Mouse (Mus musculus) intestine, embryonic 14.5 days (tissue): ENCODE results near the gene Ybx1. TPM values are rescaled to one million over a fixed set of nuclear protein-coding genes. Genes with fewer than 3 reads are reported as not detected.

ENCODE experiments used
- ATAC-seq: fragments of 200-750 bp; cut with Nextera tagmentation; replicated peaks from 2 replicates; pipeline ENCODE4 v1.8.0; 2017; ENCODE audit warnings: low read depth, moderate number of reproducible peaks, moderate TSS enrichment, moderate library complexity; ENCODE audit not compliant: low FRiP score, low TSS enrichment
- DNase-seq: peaks from one replicate; pipeline ENCODE4 v3.0.0-alpha.2; 2018; ENCODE audit warnings: low spot score
- H3K27ac ChIP-seq: fragments of 300-500 bp; sonication (generic); 2 replicates; pipeline ENCODE4 v1.5.1; 2014; ENCODE audit warnings: low read depth, mild to moderate bottlenecking, control low read depth
- H3K27me3 ChIP-seq: fragments of 300-500 bp; sonication (generic); replicated peaks from 2 replicates; pipeline ENCODE4 v1.6.1; 2014; ENCODE audit warnings: low read length, control low read depth; ENCODE audit not compliant: control insufficient read depth, insufficient read depth
- H3K36me3 ChIP-seq: fragments of 300-500 bp; sonication (generic); 2 replicates; pipeline ENCODE4 v1.6.1; 2014; ENCODE audit warnings: low read length, control low read depth; ENCODE audit not compliant: control insufficient read depth, insufficient read depth
- H3K4me1 ChIP-seq: fragments of 300-500 bp; sonication (generic); replicated peaks from 2 replicates; pipeline ENCODE4 v1.6.1; 2014; ENCODE audit warnings: low read length, control low read depth, mixed read lengths; ENCODE audit not compliant: control insufficient read depth, insufficient read depth
- H3K4me2 ChIP-seq: fragments of 300-500 bp; sonication (generic); 2 replicates; pipeline ENCODE4 v1.6.1; 2014; ENCODE audit warnings: low read length
- H3K4me3 ChIP-seq: fragments of 300-500 bp; sonication (generic); 2 replicates; pipeline ENCODE4 v1.5.1; 2014; ENCODE audit warnings: low read depth, low read length, control low read depth, mixed read lengths
- H3K9ac ChIP-seq: fragments of 300-500 bp; sonication (generic); 2 replicates; pipeline ENCODE4 v1.6.1; 2014; ENCODE audit warnings: mild to moderate bottlenecking, low read length
- H3K9me3 ChIP-seq: fragments of 300-500 bp; sonication (generic); 2 replicates; pipeline ENCODE4 v1.6.1; 2016; ENCODE audit warnings: low read length, control low read depth; ENCODE audit not compliant: control insufficient read depth
- WGBS: fragments of 180-500 bp; shearing (Covaris S2); extraction: QIAGEN DNeasy Blood & Tissue Kit; methylation state at CpG from one replicate; pipeline ENCODE4 v1.1.7; 2014; 5-methylcytosine and 5-hydroxymethylcytosine counted together
- polyA plus RNA-seq: library from polyadenylated mRNA; unstranded; fragments of >200 nt; fragmentation: Nextera tagmentation; extraction: Ambion mirVana; gene quantifications from 2 replicates; pipeline ENCODE4 v1.2.1, GENCODE M21; 2014

Ybx1 gene
- polyA plus RNA-seq, 1 experiment from 2014 or later: 713 TPM

DNA sequence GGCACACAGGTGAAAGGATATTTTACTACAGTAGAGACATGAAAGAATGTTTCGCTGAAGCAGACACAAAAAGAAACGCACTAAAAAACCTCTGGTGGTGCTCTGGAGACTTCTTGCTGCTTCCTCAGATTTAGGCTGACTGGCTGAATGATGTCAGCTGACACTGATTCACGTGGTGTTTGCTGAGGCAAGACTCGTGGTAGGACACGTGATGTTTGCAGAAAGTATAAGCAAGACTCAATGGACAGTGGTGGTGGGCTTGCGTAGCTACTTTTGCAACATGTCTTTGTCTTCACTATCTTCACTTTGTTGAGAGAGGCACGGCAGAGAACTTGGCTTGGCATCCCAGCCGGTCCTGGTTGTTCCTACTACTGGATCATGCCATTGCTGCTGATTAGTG is 8.9 kb upstream of the Ybx1 start:
- no peak overlapping the region for H3K9ac ChIP-seq
- ATAC-seq: no peak
- H3K4me3 ChIP-seq: no peak overlapping the region
- H3K9me3 ChIP-seq: no peaks in the 10 kb centered on the region
- no peak overlapping the region for H3K4me2 ChIP-seq
- WGBS: 92% methylated on average over 8 of the region's 8 CpGs
- H3K36me3 ChIP-seq: peaks cover 3% of the 10 kb centered on the region; the same call in 1 of the 2 replicates
- no peak overlapping the region for H3K27ac ChIP-seq
- no peaks in the 10 kb centered on the region for H3K4me1 ChIP-seq
- no peak for DNase-seq
- no peaks in the 10 kb centered on the region for H3K27me3 ChIP-seq

DNA sequence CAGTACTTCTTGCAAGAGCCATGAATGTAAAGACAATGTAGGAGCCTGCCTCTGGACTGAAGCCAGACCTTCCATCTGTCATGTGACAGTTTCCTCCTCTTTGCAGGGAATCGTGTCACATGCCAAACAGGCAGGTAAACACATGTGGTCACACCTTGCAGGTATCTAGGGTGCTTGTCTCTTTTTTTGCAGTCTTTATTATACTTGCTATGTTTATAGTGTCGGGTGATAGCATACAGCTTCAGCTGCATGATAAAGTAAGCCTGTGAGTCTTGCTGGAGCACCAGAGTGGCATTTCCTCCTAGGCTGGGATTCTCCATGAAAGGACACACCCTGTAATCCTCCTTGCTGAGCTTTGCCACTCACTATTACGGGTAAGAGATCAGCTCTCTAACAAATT is 7.4 kb upstream of the Ybx1 start:
- Histone ChIP-seq H3K9ac (no peak overlapping the region), H3K27me3 (no peaks in the 10 kb centered on the region), H3K36me3 (no peaks in the 10 kb centered on the region), H3K4me3 (no peak overlapping the region), H3K4me2 (no peak overlapping the region), H3K27ac (no peak overlapping the region), H3K4me1 (no peaks in the 10 kb centered on the region), H3K9me3 (no peaks in the 10 kb centered on the region)
- ATAC-seq (no peak), DNase-seq (no peak)
- 82% methylated on average over 3 of the region's 3 CpGs for WGBS

DNA sequence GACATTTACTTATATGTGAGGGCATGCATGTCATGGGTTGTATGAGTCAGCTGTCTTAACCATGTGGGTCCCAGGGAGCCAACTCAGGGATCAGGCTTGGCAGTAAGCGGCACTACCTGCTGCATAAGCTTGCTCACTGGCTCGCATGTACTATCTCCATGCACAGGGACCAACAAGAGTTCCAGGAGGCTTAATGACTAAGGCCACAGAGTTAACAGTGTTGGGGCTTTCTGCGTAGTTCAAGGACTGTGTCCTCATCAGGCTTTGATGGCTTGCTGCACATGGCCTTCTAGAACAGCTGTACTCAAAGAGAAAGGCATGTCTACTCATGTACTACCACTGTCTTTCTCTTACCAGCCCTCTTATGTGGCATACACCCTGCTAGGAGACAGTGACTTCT is 6.4 kb upstream of the Ybx1 start:
- no peaks in the 10 kb centered on the region for H3K4me1 ChIP-seq
- H3K4me2 ChIP-seq: no peak overlapping the region
- no peak overlapping the region for H3K4me3 ChIP-seq
- H3K9me3 ChIP-seq: no peaks in the 10 kb centered on the region
- H3K27ac ChIP-seq: no peak overlapping the region
- no peak overlapping the region for H3K9ac ChIP-seq
- H3K36me3 ChIP-seq: no peaks in the 10 kb centered on the region
- 94% methylated on average over 3 of the region's 3 CpGs for WGBS
- DNase-seq (no peak), ATAC-seq (no peak)
- no peaks in the 10 kb centered on the region for H3K27me3 ChIP-seq

DNA sequence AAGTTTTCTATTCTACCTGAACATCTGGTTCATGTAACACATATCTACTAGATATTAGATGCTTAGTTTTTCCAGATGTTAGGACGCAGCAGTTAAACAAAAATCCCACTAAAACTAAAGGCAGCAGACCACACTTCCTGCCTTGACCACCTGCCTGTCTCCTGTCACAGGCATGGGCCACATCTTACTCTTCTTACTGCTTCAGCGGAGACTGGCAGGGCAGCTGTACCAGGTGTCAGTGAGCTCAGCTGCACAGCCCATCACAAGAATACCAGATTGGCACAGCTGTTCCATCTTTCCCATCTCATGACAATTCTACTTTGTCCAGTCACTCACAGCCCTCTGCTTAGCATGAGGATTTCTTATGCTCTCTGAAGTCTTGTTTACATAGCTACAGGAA is 3.0 kb upstream of the Ybx1 start:
- ATAC-seq (no peak), DNase-seq (no peak)
- Histone ChIP-seq H3K4me3 (no peak overlapping the region), H3K9me3 (no peaks in the 10 kb centered on the region), H3K27ac (no peak overlapping the region), H3K4me2 (no peak overlapping the region), H3K4me1 (peaks cover 10% of the 10 kb centered on the region), H3K27me3 (no peaks in the 10 kb centered on the region), H3K36me3 (no peaks in the 10 kb centered on the region), H3K9ac (no peak overlapping the region)
- WGBS: 50% methylated on average over 2 of the region's 2 CpGs

DNA sequence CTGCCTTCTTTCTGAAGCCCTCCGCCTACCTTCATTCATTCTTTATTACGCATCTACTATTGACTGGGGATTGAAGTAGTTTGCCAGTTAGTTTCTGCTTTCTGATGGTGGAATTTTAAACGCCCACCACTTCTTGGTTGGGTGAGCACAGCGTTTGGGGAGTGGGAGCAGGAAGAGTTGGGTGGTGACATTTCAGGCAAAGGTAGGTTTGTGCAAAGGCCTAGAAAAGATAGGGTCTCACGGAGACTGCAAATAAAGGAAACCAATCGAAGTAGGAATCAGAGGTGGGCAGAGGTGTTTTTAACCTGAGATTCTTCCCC is 690 bp upstream of the Ybx1 start:
- peaks cover 18% of the 10 kb centered on the region for H3K4me1 ChIP-seq
- H3K9ac ChIP-seq: peak overlapping the region; percentile 89
- no peaks in the 10 kb centered on the region for H3K27me3 ChIP-seq
- H3K4me2 ChIP-seq: peak overlapping the region; percentile 81
- peak overlapping the region; percentile 97 for H3K4me3 ChIP-seq
- peaks cover 17% of the 10 kb centered on the region for H3K36me3 ChIP-seq
- H3K27ac ChIP-seq: peak overlapping the region; percentile 74
- no peak for ATAC-seq
- DNase-seq: peak; percentile 68
- H3K9me3 ChIP-seq: no peaks in the 10 kb centered on the region
- 10% methylated on average over 6 of the region's 6 CpGs for WGBS

DNA sequence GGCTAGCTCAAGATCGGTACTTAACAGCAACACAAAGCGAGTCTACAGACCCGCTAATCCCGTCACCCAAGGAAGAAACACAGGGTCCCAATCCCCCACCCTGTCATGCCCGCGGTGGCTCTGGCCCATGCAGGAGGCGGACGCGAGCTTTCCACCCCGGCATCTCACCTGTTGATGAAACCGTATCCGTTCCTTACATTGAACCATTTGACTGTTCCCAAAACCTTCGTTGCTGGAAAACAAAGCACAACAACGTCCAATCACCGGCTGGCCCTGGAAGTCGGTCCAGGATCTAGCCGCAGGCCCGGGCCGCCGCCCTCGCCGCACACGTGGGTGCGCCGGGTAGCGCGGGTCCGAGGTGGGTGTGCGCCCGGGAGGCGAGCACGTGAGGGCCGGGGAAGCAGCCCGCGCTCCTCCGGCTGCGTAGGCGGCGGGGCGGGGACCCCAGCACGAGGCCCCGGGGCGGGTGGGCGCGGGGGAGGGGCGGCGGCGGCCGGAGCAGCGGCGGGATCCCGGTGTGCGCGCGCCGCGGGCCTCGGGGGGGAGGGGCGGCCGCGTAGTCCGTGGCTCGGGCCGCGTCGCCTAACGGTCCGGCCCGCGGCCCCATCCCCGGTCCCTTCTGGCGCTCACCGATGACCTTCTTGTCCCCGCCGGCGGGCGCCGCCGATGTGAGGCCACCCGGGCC is 688 bp downstream of the Ybx1 start:
- under 1% methylated on average over 61 of the region's 80 CpGs for WGBS
- peak overlapping the region; percentile 97 for H3K4me3 ChIP-seq
- H3K4me2 ChIP-seq: peak overlapping the region; percentile 91
- H3K9me3 ChIP-seq: no peaks in the 10 kb centered on the region
- peak; percentile 41 for ATAC-seq
- peaks cover 18% of the 10 kb centered on the region for H3K4me1 ChIP-seq
- peak overlapping the region; percentile 74 for H3K27ac ChIP-seq
- DNase-seq: peak; percentile 76
- no peaks in the 10 kb centered on the region for H3K27me3 ChIP-seq
- H3K36me3 ChIP-seq: peaks cover 24% of the 10 kb centered on the region
- H3K9ac ChIP-seq: peak overlapping the region; percentile 89

DNA sequence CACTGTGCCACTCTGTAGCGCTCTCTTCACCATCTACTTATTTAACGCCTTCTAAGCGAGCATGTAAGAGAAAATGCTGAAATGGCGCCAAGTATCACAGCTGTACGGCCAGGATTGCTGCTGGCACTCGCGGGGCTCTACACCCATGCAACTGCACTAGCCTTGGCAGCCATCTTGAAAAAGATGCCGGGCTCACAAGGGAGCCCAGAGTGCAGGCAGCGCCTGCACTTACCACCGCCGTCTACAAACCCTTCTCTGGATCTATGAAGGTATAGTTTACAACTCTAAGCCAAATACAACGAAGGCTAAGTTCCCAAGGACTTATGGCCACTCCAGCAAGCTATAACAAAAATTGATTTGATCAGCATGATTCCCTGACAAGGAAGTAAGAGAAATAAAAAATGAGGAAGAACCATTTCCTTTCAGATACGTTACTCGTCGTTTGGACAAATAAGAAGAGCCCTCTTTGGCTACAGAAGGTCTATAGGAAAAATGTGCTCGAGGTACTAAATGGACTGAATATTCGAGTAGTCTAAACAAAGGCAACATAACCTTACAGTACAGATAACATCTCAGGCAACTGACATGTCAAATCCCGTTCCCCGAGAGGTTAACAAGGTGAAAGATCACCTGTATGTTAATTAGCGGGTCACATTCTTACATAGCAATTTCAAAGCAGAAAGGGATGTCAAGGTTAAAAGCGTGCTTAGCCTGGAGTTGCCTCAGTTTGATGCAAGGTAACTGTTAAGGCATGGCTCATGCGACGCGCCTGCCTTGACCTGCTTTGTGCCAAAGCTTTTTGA is 1.4 kb downstream of the Ybx1 start:
- DNase-seq (peak; percentile 68), ATAC-seq (no peak)
- H3K4me3 ChIP-seq: peak overlapping the region; percentile 97
- no peaks in the 10 kb centered on the region for H3K9me3 ChIP-seq
- peak overlapping the region; percentile 91 for H3K4me2 ChIP-seq
- H3K27me3 ChIP-seq: no peaks in the 10 kb centered on the region
- peak overlapping the region; percentile 89 for H3K9ac ChIP-seq
- H3K4me1 ChIP-seq: peaks cover 18% of the 10 kb centered on the region
- under 1% methylated on average over 24 of the region's 24 CpGs for WGBS
- H3K36me3 ChIP-seq: peaks cover 30% of the 10 kb centered on the region
- H3K27ac ChIP-seq: peak overlapping the region; percentile 74

DNA sequence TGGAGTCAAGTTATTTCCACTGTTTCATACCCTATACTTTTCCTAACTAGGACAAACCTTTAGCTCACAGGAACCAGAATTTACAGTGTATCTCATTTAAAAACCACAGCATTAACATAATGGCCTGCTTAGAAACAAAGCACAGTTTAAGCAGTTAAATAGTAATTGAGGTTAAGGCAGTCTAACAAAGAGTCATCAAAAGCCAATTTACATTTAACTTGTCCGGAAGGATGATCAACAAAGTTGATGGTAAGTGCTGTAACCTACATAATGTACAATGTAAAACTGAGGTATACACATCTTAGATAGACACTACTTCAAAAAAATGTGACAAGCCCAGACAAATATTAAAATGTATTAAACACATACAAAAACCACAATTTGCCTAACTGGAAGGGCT is 2.5 kb downstream of the Ybx1 start:
- DNase-seq (no peak), ATAC-seq (no peak)
- Histone ChIP-seq H3K36me3 (peaks cover 36% of the 10 kb centered on the region), H3K4me1 (peaks cover 18% of the 10 kb centered on the region), H3K4me2 (peak overlapping the region; percentile 91), H3K9me3 (no peaks in the 10 kb centered on the region), H3K9ac (no peak overlapping the region; the same call in 1 of the 2 replicates), H3K27me3 (no peaks in the 10 kb centered on the region), H3K4me3 (peak overlapping the region; percentile 97), H3K27ac (no peak overlapping the region)
- WGBS: 86% methylated on average over 1 of the region's 1 CpGs
